Mouse (Mus musculus): ENCODE measurements around the gene Clasp1.

The Clasp1 gene

GRCm38 (mm10) chr1:118402556-118402955 lies 13.7 kb downstream of the Clasp1 start:
- in situ Hi-C loops (cut with MboI, MseI) = loop anchor here in 1 of 2 experiments (5.0 kb wide), 1 partner anchor 50 kb away; no protein-coding TSS in a partner anchor

DNA sequence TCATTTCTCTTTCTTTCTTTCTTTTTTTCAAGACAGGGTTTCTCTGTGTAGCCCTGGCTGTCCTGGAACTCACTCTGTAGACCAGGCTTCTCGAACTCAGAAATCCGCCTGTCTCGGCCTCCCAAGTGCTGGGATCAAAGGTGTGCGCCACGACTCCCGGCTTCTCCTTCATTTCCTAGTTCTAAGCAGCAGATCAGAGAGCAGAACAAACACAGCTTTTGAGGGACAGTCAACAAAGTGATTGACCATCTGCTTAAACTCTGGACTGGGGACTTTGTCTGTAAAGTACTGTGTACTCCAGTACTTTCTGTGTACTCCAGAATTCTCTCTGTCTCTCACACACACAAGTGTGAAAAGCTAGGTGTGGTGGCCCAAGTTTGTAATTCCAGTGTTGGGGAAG lies 14.1 kb downstream of the Clasp1 start:
- in situ Hi-C loops (cut with MboI, MseI) = loop anchor here in 1 of 2 experiments (5.0 kb wide), 1 partner anchor 49 kb away; no protein-coding TSS in a partner anchor

- in situ Hi-C loops (cut with MboI, MseI) = loop anchor here in 1 of 2 experiments (5.0 kb wide), 1 partner anchor 49 kb away; no protein-coding TSS in a partner anchor
These were observed 14.6 kb downstream of the Clasp1 start for GRCm38 (mm10) chr1:118403440-118403839.

DNA sequence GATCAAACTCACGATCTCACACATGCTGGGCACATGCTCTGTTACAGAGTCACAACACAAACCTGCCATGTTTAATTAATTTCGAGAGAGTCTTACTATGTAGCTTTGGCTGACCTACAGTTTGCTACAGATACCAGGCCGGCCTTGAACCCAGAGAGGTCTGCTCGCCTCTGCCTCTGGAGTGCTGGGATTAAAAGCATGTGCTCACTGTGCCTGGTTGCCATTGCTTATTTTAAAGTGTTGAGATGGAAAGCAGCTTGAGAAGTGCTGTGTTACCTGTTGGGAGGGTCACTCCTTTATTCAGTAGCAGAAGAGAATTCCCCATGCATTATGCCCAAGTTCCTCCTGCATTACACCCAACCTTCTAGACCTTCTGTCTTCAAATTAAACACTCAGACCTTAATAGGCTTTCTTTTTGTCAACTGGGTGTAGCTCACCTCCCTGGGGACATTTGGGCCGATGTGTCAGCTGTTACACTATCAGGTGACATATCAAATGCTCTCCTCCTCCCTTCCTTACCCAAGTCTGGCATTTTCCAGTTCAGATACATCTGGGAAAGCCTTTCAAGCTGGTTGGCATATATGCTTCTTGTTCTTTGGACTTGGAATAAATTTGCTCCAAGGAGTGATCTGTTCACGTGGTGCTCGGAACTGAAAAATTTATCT lies 18.9 kb downstream of the Clasp1 start:
- in situ Hi-C loops (cut with MboI, MseI) = no loop called here

DNA sequence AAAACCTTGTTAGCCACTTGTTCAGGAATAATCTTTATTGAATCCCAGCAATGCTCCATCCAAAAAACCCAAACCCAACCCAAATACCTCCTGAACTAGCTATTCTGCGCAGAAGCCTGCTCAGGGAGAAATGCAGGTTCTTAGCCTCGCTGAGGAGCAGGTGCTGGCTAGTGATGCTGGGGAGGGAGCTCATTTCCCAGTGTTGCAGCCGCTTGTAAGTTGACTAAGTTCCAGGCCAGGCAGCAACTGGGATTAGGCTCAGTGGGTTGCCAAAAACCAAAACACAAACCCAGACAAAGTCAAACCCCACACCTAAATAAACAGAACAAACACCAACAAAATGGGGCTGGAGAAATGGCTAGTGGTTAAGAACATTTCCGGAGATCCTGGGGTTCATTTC lies 20.4 kb downstream of the Clasp1 start:
- in situ Hi-C loops (cut with MboI, MseI) = no loop called here

- in situ Hi-C loops (cut with MboI, MseI) = no loop called here
These were observed 22.0 kb downstream of the Clasp1 start for GRCm38 (mm10) chr1:118410824-118411223.

GRCm38 (mm10) chr1:118413169-118413568 lies 24.3 kb downstream of the Clasp1 start:
- in situ Hi-C loops (cut with MboI, MseI) = no loop called here

DNA sequence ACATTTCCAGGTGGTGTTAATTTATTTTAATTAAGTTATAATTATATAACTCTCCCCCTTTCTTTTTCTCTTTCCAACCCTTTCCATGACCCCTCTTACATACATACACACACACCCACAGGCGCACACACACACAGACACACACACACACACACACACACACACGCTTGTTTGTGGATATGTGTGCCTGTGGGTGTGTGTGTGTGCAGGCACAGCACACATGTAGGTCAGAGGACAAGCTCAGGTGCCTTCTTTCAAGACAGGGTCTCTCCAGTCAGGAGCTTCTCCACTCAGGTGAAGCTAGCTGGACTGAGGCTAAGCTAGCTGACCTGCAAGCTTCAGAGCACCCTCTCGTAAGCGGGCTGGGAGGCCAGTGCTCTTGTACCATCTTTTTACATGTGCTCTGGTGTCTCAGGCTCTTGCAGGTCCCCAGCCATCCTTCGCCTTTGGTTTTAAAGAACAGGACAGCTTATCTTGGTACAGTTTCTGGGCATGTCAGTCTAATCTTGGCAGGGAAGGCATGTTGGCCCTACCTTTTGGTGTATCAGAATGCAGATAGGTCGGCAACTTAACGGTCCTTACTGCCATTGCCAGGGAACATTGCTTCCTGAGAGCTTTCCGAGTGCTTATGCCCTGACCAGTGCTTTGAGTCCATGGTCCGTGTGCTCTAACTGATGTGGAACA lies 28.3 kb downstream of the Clasp1 start:
- in situ Hi-C loops (cut with MboI, MseI) = no loop called here

DNA sequence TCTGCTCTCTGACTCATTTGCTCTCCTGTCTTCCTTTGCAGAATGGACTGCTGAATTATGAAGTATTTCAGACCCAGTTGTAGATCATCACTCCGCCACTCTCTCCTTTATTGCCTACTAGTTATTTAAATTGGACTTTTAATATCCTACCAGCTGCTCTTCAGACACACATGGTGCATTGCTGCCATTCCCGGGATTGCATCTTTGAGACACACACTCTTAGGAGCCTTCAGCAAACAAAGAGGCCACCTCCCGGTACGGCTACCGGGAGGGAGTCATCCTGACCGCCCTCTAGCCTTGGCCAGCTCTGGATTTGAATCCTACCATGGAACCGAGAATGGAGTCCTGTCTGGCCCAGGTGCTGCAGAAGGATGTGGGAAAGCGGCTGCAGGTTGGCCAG lies 30.5 kb downstream of the Clasp1 start:
- in situ Hi-C loops (cut with MboI, MseI) = no loop called here

- in situ Hi-C loops (cut with MboI, MseI) = no loop called here
These were observed 32.3 kb downstream of the Clasp1 start for GRCm38 (mm10) chr1:118421149-118421548.

DNA sequence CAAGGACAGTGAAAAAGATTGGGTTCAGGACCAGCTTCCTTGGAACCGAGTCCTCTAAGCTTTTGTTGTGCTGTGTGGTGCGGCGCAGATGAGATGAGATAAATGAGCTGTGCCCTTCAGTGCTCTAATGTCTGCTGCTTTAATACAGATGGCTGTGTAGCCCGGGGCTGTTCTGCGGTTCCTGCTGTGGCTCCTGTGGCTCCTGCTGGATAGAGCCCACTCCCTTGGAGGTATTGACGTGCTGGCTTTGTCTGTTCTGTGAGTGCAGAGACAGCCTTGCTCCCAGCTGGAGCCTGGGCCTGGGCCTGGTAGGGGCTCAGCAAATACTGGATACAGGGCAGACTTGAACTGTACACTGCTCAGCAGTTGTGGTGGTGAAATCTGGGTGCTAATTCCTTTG lies 34.0 kb downstream of the Clasp1 start:
- in situ Hi-C loops (cut with MboI, MseI) = no loop called here

GRCm38 (mm10) chr1:118425982-118426381 lies 37.1 kb downstream of the Clasp1 start:
- in situ Hi-C loops (cut with MboI, MseI) = no loop called here

- in situ Hi-C loops (cut with MboI, MseI) = no loop called here
These were observed 39.7 kb downstream of the Clasp1 start for GRCm38 (mm10) chr1:118428354-118429084.

- in situ Hi-C loops (cut with MboI, MseI) = no loop called here
These were observed 42.7 kb downstream of the Clasp1 start for GRCm38 (mm10) chr1:118431548-118431947.

- in situ Hi-C loops (cut with MboI, MseI) = no loop called here
These were observed 46.2 kb downstream of the Clasp1 start for GRCm38 (mm10) chr1:118435001-118435473.

DNA sequence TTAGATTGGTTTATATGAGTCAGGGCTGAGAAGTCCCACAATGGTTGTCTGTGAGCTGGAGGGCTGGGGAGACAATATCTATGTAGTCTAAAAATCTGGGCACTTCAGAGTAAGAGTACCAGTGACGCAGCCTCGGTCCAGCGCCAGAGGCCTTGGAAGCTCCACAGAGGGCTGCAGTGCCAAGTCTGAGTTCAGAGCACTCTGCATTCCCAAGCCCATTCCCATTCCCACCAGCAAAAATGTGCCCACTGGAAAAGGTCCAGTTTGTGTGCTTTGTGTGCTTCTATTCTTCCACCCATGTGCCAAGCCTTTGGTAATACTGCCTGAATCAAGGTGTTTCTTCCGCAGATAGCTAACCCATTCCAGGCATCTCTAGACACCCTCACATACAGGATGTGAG lies 49.0 kb downstream of the Clasp1 start:
- in situ Hi-C loops (cut with MboI, MseI) = no loop called here

GRCm38 (mm10) chr1:118438332-118438731 lies 49.5 kb downstream of the Clasp1 start:
- in situ Hi-C loops (cut with MboI, MseI) = no loop called here

DNA sequence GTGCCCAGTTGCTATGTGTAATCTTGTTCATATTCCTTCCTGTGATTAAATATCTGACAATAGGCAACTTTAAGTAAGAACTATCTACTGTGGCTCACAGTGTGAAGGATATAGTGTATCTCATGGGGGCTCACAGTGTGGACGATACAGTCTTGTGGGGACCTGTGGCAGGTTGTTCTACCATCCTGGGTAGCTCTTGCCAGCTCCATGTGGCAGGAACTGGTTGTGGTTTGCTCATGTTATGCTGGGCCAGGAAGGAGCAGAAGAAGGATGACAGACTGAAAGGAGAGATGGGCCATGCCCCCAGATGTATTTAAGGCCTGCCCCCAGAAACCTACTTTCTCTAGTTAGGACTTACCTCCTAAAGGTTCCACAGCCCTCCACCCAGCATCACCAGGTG lies 51.7 kb downstream of the Clasp1 start:
- in situ Hi-C loops (cut with MboI, MseI) = no loop called here

GRCm38 (mm10) chr1:118444420-118444819 lies 55.6 kb downstream of the Clasp1 start:
- in situ Hi-C loops (cut with MboI, MseI) = no loop called here

DNA sequence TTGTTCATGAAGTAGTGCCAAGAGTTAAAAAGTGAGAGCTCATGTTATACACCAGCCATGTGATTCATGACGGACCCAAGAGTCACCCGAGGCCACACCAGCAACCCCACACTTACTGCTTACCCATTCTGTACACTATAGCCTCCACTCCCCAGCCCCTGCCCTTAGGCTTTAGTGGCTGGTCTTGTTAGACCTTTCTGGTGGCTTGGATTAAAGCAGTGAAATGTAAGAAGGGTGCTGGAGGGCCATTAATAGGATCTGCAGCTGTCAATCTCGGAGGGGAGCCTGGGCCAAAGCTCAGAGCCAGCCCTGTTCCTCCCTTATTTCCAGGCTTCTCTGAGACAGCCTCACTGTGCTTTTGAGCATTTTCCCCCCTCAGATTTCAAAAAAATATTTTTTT lies 56.1 kb downstream of the Clasp1 start:
- in situ Hi-C loops (cut with MboI, MseI) = no loop called here

GRCm38 (mm10) chr1:118445441-118445840 lies 56.6 kb downstream of the Clasp1 start:
- in situ Hi-C loops (cut with MboI, MseI) = no loop called here

DNA sequence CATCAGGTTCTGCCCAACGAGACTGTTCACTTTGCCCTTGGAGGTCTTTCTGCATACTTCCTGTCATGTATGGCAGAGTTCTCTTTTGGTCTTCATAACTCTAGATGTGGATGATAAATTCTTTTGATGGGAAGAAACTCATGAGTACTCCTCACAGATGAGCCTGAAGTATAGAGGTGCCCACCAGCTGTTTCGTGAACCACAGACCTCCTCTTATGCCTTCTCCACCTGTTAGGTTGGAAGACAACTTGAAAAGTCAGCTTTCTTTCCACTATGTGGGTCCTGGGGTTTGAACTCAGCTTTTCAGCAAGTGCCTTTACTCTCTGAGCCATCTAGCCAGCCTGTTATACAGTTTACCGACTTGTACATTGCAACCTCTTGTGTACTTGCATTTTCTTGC lies 57.1 kb downstream of the Clasp1 start:
- in situ Hi-C loops (cut with MboI, MseI) = no loop called here
